Mouse (Mus musculus): ENCODE measurements at regions not wholly inside any gene's neighbourhood (a gene's known extent, or its start where the extent isn't known, plus 50 kb on each side); places are given as distances from the start of the nearest gene placed in this dataset.
"Not testable (repeated sequence)": the region's sequence is repeated elsewhere in the genome, so short reads cannot be mapped to it uniquely, and the experiment has no call there.

DNA sequence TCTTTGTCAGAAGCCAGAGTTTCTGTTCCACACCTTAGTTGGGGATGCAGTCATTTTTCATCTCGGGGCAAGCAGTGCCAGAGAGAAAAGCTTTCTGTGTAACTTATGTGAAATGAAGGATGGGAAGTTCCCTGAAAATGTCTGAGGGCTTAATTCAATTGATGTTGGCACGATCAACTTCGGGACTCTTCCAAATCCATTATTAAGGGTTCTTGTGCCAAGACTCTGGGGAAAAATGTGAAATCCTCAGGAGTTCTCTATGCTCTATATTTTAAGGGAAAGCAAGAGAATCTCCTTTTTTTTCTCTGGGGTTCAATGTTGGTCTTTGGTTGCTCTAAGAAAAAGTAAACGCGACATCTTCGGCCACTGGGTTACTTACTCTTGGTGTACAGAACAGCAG, 100.9 kb upstream of the Nrip1 start:
- no peak overlapping the region for H3K27ac ChIP-seq (ENCODE audit: low read length)
- no peaks in the 10 kb centered on the region for H3K4me1 ChIP-seq (replicated peaks; ENCODE audit: control insufficient read depth, insufficient read depth, low read length)
- H3K27me3 ChIP-seq (ENCODE audit: control insufficient read depth, insufficient read depth, low read depth, low read length): no peaks in the 10 kb centered on the region
- H3K4me3 ChIP-seq (ENCODE audit: low read length): no peak overlapping the region
- H3K36me3 ChIP-seq (ENCODE audit: control insufficient read depth, insufficient read depth, low read length): no peaks in the 10 kb centered on the region
- H3K9ac ChIP-seq (ENCODE audit: low read length): no peak overlapping the region
- ATAC-seq (ENCODE audit: low read depth): no peak
- H3K4me2 ChIP-seq (ENCODE audit: low read depth, low read length): no peak overlapping the region
- WGBS: 76% methylated on average over 6 of the region's 6 CpGs
- H3K9me3 ChIP-seq (ENCODE audit: control insufficient read depth, low read length): no peaks in the 10 kb centered on the region

DNA sequence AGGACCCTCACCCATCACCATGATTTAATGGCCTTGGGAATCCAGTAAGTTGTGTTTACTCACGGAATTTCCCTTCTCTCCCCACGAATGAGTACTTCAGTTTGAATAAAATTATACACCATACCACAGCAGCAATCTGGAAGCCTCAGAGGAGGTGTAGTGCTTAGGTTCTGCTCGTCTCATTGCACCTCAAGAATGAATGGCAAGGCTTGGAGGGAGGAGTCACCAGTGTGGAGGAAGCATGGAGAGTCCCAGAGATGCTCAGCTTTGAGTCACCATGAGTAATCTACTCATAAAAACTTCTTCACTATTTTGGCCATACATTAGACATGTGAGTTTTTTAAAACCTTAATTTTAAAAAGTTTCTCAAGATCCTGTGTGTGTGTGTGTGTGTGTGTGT, 98.8 kb upstream of the Nrip1 start:
- WGBS: 73% methylated on average over 3 of the region's 3 CpGs
- Histone ChIP-seq H3K4me3 (ENCODE audit: low read length) (no peak overlapping the region), H3K4me1 (replicated peaks; ENCODE audit: control insufficient read depth, insufficient read depth, low read length) (no peaks in the 10 kb centered on the region), H3K9ac (ENCODE audit: low read length) (no peak overlapping the region), H3K36me3 (ENCODE audit: control insufficient read depth, insufficient read depth, low read length) (no peaks in the 10 kb centered on the region), H3K9me3 (ENCODE audit: control insufficient read depth, low read length) (no peaks in the 10 kb centered on the region), H3K27ac (ENCODE audit: low read length) (no peak overlapping the region), H3K27me3 (ENCODE audit: control insufficient read depth, insufficient read depth, low read depth, low read length) (no peaks in the 10 kb centered on the region), H3K4me2 (ENCODE audit: low read depth, low read length) (no peak overlapping the region)
- ATAC-seq (ENCODE audit: low read depth): no peak

DNA sequence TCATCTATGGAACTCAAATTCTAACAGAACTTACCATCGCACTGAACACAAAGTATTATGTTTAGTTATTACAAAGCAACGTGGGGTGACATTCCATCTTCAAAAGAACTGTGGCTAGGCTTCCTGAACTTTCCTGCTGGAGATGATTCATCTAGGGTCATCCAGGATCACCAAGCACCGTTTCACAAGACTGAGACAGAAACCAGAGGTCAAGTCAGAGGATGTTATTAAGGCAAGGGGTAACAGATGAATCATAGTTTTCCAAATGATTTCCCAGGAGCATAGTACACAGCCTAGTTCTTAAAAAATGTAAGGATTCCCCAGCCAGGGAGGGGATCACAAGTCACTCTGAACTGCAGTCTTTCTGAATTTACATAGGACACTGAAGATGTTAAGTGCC, 97.5 kb upstream of the Nrip1 start:
- no peaks in the 10 kb centered on the region for H3K4me1 ChIP-seq (replicated peaks; ENCODE audit: control insufficient read depth, insufficient read depth, low read length)
- H3K27ac ChIP-seq (ENCODE audit: low read length): no peak overlapping the region
- H3K9me3 ChIP-seq (ENCODE audit: control insufficient read depth, low read length): no peaks in the 10 kb centered on the region
- H3K4me3 ChIP-seq (ENCODE audit: low read length): no peak overlapping the region
- 47% methylated on average over 3 of the region's 3 CpGs for WGBS
- no peaks in the 10 kb centered on the region for H3K36me3 ChIP-seq (ENCODE audit: control insufficient read depth, insufficient read depth, low read length)
- no peaks in the 10 kb centered on the region for H3K27me3 ChIP-seq (ENCODE audit: control insufficient read depth, insufficient read depth, low read depth, low read length)
- no peak for ATAC-seq (ENCODE audit: low read depth)
- H3K9ac ChIP-seq (ENCODE audit: low read length): no peak overlapping the region
- no peak overlapping the region for H3K4me2 ChIP-seq (ENCODE audit: low read depth, low read length)

DNA sequence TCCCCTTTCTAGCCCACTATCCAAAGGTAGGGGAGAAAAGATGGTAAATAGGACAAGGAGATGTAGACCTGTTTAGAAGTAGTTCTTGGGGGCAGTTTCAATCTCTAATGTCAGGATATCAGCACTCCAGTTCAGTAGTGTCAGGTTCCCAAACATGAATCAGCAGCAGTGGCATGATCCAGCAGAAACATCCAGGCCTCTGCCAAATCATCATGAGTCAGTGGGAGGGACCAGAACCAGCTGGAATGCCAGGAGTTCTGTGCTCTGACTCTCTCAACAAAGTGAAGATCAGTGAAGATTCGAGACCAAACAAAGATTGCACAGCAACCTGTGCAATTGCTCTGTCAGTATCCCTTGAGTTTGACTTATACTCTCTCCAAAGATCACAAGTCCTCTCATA, 85.9 kb upstream of the Nrip1 start:
- H3K9me3 ChIP-seq (ENCODE audit: control insufficient read depth, low read length): no peaks in the 10 kb centered on the region
- no peak for ATAC-seq (ENCODE audit: low read depth)
- no peak overlapping the region for H3K4me3 ChIP-seq (ENCODE audit: low read length)
- H3K36me3 ChIP-seq (ENCODE audit: control insufficient read depth, insufficient read depth, low read length): no peaks in the 10 kb centered on the region
- 65% methylated on average over 1 of the region's 1 CpGs for WGBS
- no peak overlapping the region for H3K27ac ChIP-seq (ENCODE audit: low read length)
- H3K9ac ChIP-seq (ENCODE audit: low read length): no peak overlapping the region
- peaks cover 6% of the 10 kb centered on the region; the same call in 1 of the 2 replicates for H3K4me1 ChIP-seq (replicated peaks; ENCODE audit: control insufficient read depth, insufficient read depth, low read length)
- no peak overlapping the region for H3K4me2 ChIP-seq (ENCODE audit: low read depth, low read length)
- no peaks in the 10 kb centered on the region for H3K27me3 ChIP-seq (ENCODE audit: control insufficient read depth, insufficient read depth, low read depth, low read length)

DNA sequence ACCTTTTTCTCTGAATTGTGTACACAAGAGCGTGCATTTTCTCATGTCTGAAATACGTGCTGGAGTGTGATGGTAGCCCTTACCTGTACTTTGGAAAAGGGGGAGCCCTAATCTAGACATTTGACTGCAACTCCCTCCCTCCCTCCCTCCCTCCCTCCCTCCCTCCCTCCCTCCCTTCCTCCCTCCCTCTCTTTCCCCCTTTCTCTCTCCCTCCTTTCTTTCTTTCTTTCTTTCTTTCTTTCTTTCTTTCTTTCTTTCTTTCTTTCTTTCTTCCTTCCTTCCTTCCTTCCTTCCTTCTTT, 82.6 kb upstream of the Nrip1 start:
- H3K9me3 ChIP-seq (ENCODE audit: control insufficient read depth, low read length); ATAC-seq (ENCODE audit: low read depth): not testable (repeated sequence)
- 40% methylated on average over 2 of the region's 2 CpGs for WGBS

DNA sequence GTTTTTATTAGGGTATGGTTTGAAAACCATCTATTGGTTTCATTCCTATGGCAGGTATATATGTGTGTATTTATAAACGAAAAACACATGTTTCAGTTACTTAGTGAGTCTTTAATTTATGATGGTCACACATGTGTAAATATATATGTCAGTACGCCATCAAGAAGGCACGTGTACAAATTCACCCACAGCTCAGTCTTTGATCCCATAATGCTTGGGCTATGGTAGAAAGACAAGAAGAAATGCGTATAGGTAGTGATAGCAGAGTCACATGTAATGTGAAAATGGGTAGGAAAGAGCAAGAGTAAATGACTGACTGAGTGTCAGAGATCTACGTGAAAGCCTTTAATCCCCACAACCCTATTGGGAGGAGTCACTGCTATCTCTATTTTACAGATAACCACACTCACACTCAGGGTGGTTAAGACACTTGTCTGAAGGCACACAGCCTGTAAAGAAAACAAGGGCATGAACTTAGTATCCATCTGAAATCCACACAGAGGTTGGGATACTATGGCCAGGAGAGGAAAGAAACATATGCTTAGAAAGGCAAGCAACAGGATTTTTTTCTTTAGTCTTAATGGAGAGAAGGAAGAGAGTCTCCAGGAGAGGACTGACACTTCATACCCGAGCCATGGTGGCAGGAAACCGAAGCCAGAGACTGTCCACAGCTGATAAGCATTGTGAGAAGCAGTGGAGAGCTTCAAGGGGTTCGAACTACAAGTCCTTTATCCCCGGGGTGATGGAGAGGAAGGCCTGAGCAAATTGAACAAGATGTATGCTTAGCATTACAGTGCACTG, 82.1 kb upstream of the Nrip1 start:
- H3K4me3 ChIP-seq (ENCODE audit: low read length): no peak overlapping the region
- H3K9me3 ChIP-seq (ENCODE audit: control insufficient read depth, low read length): peaks cover 5% of the 10 kb centered on the region
- no peak overlapping the region for H3K27ac ChIP-seq (ENCODE audit: low read length)
- ATAC-seq (ENCODE audit: low read depth): peak; percentile 61
- H3K36me3 ChIP-seq (ENCODE audit: control insufficient read depth, insufficient read depth, low read length): no peaks in the 10 kb centered on the region
- H3K9ac ChIP-seq (ENCODE audit: low read length): no peak overlapping the region
- peaks cover 13% of the 10 kb centered on the region; the same call in 1 of the 2 replicates for H3K4me1 ChIP-seq (replicated peaks; ENCODE audit: control insufficient read depth, insufficient read depth, low read length)
- WGBS: 56% methylated on average over 9 of the region's 9 CpGs
- no peak overlapping the region for H3K4me2 ChIP-seq (ENCODE audit: low read depth, low read length)
- no peaks in the 10 kb centered on the region for H3K27me3 ChIP-seq (ENCODE audit: control insufficient read depth, insufficient read depth, low read depth, low read length)

More for the DNA sequence above, 82.6 kb upstream of the Nrip1 start:
- not testable (repeated sequence) for H3K27me3 ChIP-seq (ENCODE audit: control insufficient read depth, insufficient read depth, low read depth, low read length); H3K36me3 ChIP-seq (ENCODE audit: control insufficient read depth, insufficient read depth, low read length); H3K9ac ChIP-seq (ENCODE audit: low read length); H3K4me2 ChIP-seq (ENCODE audit: low read depth, low read length); H3K4me3 ChIP-seq (ENCODE audit: low read length); H3K27ac ChIP-seq (ENCODE audit: low read length)
- H3K4me1 ChIP-seq (replicated peaks; ENCODE audit: control insufficient read depth, insufficient read depth, low read length): peaks cover 13% of the 10 kb centered on the region; the same call in 1 of the 2 replicates

DNA sequence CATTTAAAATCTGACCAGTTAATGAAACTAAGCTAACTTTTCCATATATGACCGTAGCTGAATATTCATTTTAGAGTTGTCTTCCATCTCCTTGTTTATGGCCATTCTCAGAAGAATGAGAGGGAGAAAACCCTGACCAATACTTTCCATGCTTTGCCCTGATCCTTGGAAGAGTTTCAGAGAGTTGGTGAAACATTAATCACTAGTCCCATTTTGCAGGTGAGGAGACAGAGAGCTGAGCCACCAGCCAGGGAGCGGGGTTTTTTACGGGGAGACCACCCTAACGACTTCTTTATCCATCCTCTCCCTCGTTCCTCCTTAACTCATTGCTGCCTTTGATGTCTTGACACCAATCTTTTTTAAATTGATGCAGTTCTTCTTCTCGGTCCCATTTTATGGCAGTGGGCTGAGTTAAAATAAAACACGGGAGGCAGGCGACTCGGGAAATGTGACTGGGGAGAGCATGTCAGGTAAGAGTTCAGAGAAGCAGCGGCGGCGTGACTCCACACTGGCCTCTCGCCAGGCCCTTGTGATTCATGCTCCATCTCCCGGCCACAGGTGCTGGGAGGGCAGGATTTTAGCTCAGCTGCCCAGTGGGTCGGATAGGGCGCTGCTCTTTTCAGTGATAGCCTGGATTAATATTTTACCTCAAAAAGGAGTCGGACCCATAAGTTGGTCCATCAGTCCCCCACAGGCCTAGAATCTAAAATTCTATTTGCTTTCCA, 81.3 kb upstream of the Nrip1 start:
- H3K4me2 ChIP-seq (ENCODE audit: low read depth, low read length): peak overlapping the region; percentile 20
- no peak overlapping the region for H3K27ac ChIP-seq (ENCODE audit: low read length)
- H3K27me3 ChIP-seq (ENCODE audit: control insufficient read depth, insufficient read depth, low read depth, low read length): no peaks in the 10 kb centered on the region
- H3K9me3 ChIP-seq (ENCODE audit: control insufficient read depth, low read length): peaks cover 5% of the 10 kb centered on the region
- no peak overlapping the region for H3K9ac ChIP-seq (ENCODE audit: low read length)
- H3K4me1 ChIP-seq (replicated peaks; ENCODE audit: control insufficient read depth, insufficient read depth, low read length): peaks cover 13% of the 10 kb centered on the region; the same call in 1 of the 2 replicates
- H3K4me3 ChIP-seq (ENCODE audit: low read length): no peak overlapping the region
- ATAC-seq (ENCODE audit: low read depth): 0 out of 2 replicates have a peak, but pooled peaks have one; percentile 36
- H3K36me3 ChIP-seq (ENCODE audit: control insufficient read depth, insufficient read depth, low read length): no peaks in the 10 kb centered on the region
- 48% methylated on average over 17 of the region's 17 CpGs for WGBS

DNA sequence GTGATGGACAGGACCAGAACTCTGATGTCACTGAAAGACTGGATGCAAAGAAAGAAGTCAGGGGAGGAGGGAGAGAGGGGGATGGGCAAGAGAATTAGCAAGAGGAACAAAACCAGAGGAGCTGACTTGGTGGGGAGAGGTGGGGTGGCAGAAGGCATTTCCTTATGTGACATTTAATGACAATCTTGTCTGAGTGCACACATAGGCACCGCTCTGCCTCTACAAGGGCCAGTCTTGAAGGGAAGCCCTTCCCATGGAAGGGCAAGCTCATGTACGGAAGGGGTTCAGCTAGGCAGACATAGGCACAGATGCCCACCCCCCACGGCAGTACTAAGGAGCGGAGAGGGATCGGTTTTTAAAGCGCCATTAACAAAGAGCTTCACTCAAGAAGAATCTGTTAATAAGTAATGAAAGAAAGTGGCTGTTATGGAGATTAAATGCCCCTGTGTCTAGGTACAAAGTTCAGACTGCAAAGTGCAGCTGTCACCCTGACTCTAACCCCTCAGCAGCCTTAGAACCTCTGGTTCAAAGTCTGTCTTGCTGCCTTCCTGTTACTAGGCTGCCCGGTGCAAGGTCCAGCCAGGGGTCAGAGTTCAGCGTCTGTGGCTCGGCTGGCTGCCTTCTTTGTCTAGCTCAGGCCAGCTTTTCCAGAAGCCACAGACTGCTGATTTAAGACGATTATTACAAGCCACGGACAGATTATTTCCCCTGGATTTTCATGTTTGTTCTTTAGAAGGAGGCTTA, 80.0 kb upstream of the Nrip1 start:
- H3K27ac ChIP-seq (ENCODE audit: low read length): peak overlapping the region; percentile 21; the same call in 1 of the 2 replicates
- no peak overlapping the region for H3K4me2 ChIP-seq (ENCODE audit: low read depth, low read length)
- H3K4me3 ChIP-seq (ENCODE audit: low read length): no peak overlapping the region
- peaks cover 13% of the 10 kb centered on the region; the same call in 1 of the 2 replicates for H3K4me1 ChIP-seq (replicated peaks; ENCODE audit: control insufficient read depth, insufficient read depth, low read length)
- WGBS: 22% methylated on average over 11 of the region's 11 CpGs
- no peaks in the 10 kb centered on the region for H3K27me3 ChIP-seq (ENCODE audit: control insufficient read depth, insufficient read depth, low read depth, low read length)
- ATAC-seq (ENCODE audit: low read depth): peak; percentile 73
- H3K9ac ChIP-seq (ENCODE audit: low read length): no peak overlapping the region
- no peaks in the 10 kb centered on the region for H3K36me3 ChIP-seq (ENCODE audit: control insufficient read depth, insufficient read depth, low read length)
- H3K9me3 ChIP-seq (ENCODE audit: control insufficient read depth, low read length): peaks cover 5% of the 10 kb centered on the region

DNA sequence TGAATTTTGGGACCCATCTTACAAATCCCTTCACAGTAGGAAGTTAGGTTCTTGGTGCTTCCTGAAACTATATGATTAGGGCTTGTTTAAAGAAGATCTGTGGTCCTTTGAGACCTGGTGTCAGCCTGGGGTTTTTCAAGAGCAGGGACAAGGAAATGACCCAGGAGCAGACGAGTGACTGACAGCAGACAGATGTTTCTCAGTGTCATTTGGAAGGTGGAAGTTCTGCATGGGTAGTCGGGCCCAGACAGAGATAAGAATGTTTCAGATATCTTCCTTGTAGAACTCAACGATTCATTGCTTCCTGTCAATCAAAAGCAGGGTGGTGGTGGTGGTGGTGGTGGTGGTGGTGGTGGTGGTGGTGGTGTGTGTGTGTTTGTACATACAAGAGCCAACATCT, 75.1 kb upstream of the Nrip1 start:
- Histone ChIP-seq H3K27me3 (ENCODE audit: control insufficient read depth, insufficient read depth, low read depth, low read length) (no peaks in the 10 kb centered on the region), H3K9me3 (ENCODE audit: control insufficient read depth, low read length) (peaks cover 5% of the 10 kb centered on the region), H3K4me1 (replicated peaks; ENCODE audit: control insufficient read depth, insufficient read depth, low read length) (peaks cover 4% of the 10 kb centered on the region; the same call in 1 of the 2 replicates), H3K9ac (ENCODE audit: low read length) (no peak overlapping the region), H3K4me3 (ENCODE audit: low read length) (no peak overlapping the region), H3K36me3 (ENCODE audit: control insufficient read depth, insufficient read depth, low read length) (no peaks in the 10 kb centered on the region), H3K27ac (ENCODE audit: low read length) (no peak overlapping the region), H3K4me2 (ENCODE audit: low read depth, low read length) (no peak overlapping the region)
- WGBS: 51% methylated on average over 3 of the region's 3 CpGs
- no peak for ATAC-seq (ENCODE audit: low read depth)

All from lung, embryonic 16.5 days (tissue).